Mouse (Mus musculus): ENCODE data around the gene Fhit. TPM values are rescaled to one million over a fixed set of nuclear protein-coding genes. Genes with fewer than 3 reads are reported as not detected.
"Not testable (repeated sequence)": the region's sequence is repeated elsewhere in the genome, so short reads cannot be mapped to it uniquely, and the experiment has no call there.

Fhit gene
- polyA plus RNA-seq, 1 experiment from 2014 or later = 6.7 TPM

- 88% methylated on average over 2 of the region's 2 CpGs for WGBS
- Histone ChIP-seq H3K27me3 (no peaks in the 10 kb centered on the region), H3K9me3 (no peaks in the 10 kb centered on the region), H3K9ac (replicated peaks) (no peak overlapping the region), H3K4me2 (replicated peaks) (no peak overlapping the region), H3K4me1 (peaks cover 4% of the 10 kb centered on the region; the same call in 1 of the 2 replicates), H3K36me3 (no peaks in the 10 kb centered on the region), H3K27ac (replicated peaks) (no peak overlapping the region), H3K4me3 (no peak overlapping the region)
- ATAC-seq (ENCODE audit: low FRiP score, low read depth) = no peak
These were observed 383.1 kb downstream of the Fhit start for GRCm38 (mm10) chr14:10778721-10779120.

- not testable (repeated sequence) for H3K4me2 ChIP-seq (replicated peaks); H3K4me1 ChIP-seq; H3K27me3 ChIP-seq; H3K9ac ChIP-seq (replicated peaks); H3K27ac ChIP-seq (replicated peaks); H3K36me3 ChIP-seq; ATAC-seq (ENCODE audit: low FRiP score, low read depth); H3K9me3 ChIP-seq; H3K4me3 ChIP-seq
- 86% methylated on average over 1 of the region's 1 CpGs for WGBS
These were observed 407.0 kb downstream of the Fhit start for GRCm38 (mm10) chr14:10754883-10755282.

GRCm38 (mm10) chr14:10738076-10738475 is 423.8 kb downstream of the Fhit start:
- Histone ChIP-seq H3K4me2 (replicated peaks) (no peak overlapping the region), H3K9ac (replicated peaks) (no peak overlapping the region), H3K4me1 (no peaks in the 10 kb centered on the region), H3K36me3 (no peaks in the 10 kb centered on the region), H3K27ac (replicated peaks) (no peak overlapping the region), H3K9me3 (no peaks in the 10 kb centered on the region), H3K27me3 (no peaks in the 10 kb centered on the region), H3K4me3 (no peak overlapping the region)
- ATAC-seq (ENCODE audit: low FRiP score, low read depth) = no peak
- 70% methylated on average over 2 of the region's 2 CpGs for WGBS

GRCm38 (mm10) chr14:10722525-10722924 is 439.3 kb downstream of the Fhit start:
- Histone ChIP-seq H3K36me3 (no peaks in the 10 kb centered on the region), H3K27ac (replicated peaks) (no peak overlapping the region), H3K4me1 (no peaks in the 10 kb centered on the region), H3K9ac (replicated peaks) (no peak overlapping the region), H3K9me3 (no peaks in the 10 kb centered on the region), H3K4me3 (no peak overlapping the region), H3K27me3 (no peaks in the 10 kb centered on the region), H3K4me2 (replicated peaks) (no peak overlapping the region)
- no peak for ATAC-seq (ENCODE audit: low FRiP score, low read depth)

DNA sequence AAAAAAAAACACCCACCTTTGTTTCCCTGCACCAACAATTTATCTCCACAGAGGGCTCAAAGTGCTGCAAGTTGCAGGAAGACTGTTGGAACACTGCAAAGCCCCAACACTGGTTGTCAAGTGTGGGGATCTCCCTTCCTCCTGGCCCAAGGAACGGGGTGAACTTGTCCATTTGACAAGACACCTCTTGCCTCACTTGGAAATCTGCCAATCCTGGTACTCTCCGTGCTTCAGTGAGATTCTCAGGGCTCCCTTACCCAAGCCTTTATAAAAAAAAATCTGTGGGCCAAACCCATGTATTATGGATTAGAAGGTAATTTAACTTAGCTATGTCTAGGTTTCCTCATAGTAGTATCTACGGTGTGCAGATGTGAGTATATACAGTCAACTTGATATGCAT is 448.9 kb downstream of the Fhit start:
- H3K9me3 ChIP-seq = no peaks in the 10 kb centered on the region
- no peak overlapping the region for H3K4me3 ChIP-seq
- H3K4me2 ChIP-seq (replicated peaks) = no peak overlapping the region
- WGBS = 86% methylated on average over 3 of the region's 3 CpGs
- H3K4me1 ChIP-seq = peaks cover 7% of the 10 kb centered on the region
- ATAC-seq (ENCODE audit: low FRiP score, low read depth) = no peak
- H3K27ac ChIP-seq (replicated peaks) = no peak overlapping the region
- H3K27me3 ChIP-seq = no peaks in the 10 kb centered on the region
- no peaks in the 10 kb centered on the region for H3K36me3 ChIP-seq
- no peak overlapping the region for H3K9ac ChIP-seq (replicated peaks)

DNA sequence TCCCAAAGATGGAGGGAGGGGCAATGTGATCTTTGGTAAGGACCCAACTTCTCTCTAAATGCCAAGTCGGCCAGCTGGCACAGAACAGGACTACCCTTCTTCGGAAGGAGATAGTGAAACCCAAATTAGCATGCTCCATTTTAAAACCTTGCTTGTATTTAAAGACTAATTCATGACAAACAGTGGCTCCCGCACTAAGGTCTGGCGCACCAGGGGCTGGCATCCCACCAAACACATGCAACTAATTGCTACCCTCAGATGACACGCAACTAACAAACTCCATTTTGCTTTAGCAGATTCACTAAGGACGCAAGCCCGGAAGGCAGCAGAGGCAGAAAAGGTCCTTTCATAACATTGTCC is 449.3 kb downstream of the Fhit start:
- Histone ChIP-seq H3K27me3 (no peaks in the 10 kb centered on the region), H3K4me3 (no peak overlapping the region), H3K4me1 (peaks cover 7% of the 10 kb centered on the region), H3K4me2 (replicated peaks) (no peak overlapping the region), H3K9me3 (no peaks in the 10 kb centered on the region), H3K9ac (replicated peaks) (no peak overlapping the region), H3K36me3 (no peaks in the 10 kb centered on the region), H3K27ac (replicated peaks) (no peak overlapping the region)
- no peak for ATAC-seq (ENCODE audit: low FRiP score, low read depth)
- 82% methylated on average over 7 of the region's 7 CpGs for WGBS

- H3K9ac ChIP-seq (replicated peaks) = no peak overlapping the region
- no peaks in the 10 kb centered on the region for H3K27me3 ChIP-seq
- H3K27ac ChIP-seq (replicated peaks) = no peak overlapping the region
- H3K4me3 ChIP-seq = no peak overlapping the region
- peak; percentile 68 for ATAC-seq (ENCODE audit: low FRiP score, low read depth)
- 52% methylated on average over 5 of the region's 5 CpGs for WGBS
- H3K36me3 ChIP-seq = no peaks in the 10 kb centered on the region
- H3K4me1 ChIP-seq = peaks cover 7% of the 10 kb centered on the region
- H3K9me3 ChIP-seq = no peaks in the 10 kb centered on the region
- no peak overlapping the region for H3K4me2 ChIP-seq (replicated peaks)
These were observed 449.9 kb downstream of the Fhit start for GRCm38 (mm10) chr14:10711841-10712521.

- H3K27ac ChIP-seq (replicated peaks) = no peak overlapping the region
- peaks cover 7% of the 10 kb centered on the region for H3K4me1 ChIP-seq
- H3K4me3 ChIP-seq = no peak overlapping the region
- no peaks in the 10 kb centered on the region for H3K27me3 ChIP-seq
- WGBS = 79% methylated on average over 12 of the region's 12 CpGs
- no peak overlapping the region for H3K4me2 ChIP-seq (replicated peaks)
- no peaks in the 10 kb centered on the region for H3K36me3 ChIP-seq
- no peak overlapping the region for H3K9ac ChIP-seq (replicated peaks)
- H3K9me3 ChIP-seq = no peaks in the 10 kb centered on the region
- ATAC-seq (ENCODE audit: low FRiP score, low read depth) = no peak
These were observed 451.0 kb downstream of the Fhit start for GRCm38 (mm10) chr14:10710796-10711311.

DNA sequence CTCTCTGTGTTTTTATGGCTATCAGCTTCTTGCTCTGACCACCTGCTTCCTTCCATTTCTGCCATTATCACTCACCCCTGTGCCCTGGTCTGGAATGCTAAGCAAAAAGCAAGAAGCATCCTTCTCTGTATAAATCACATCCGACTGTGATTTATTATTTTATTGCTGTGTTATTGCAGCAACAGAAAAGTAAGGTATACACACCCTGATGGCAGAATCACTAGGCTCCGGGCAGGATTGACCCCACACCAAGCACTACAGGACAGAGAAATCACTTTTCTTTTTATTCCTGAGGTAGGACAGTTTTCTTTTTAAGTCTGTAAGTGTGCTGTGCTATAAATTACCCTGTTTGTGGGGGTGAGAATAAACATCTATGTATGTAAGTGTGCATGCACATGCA is 460.1 kb downstream of the Fhit start:
- H3K4me1 ChIP-seq = no peaks in the 10 kb centered on the region
- H3K9me3 ChIP-seq = no peaks in the 10 kb centered on the region
- H3K4me2 ChIP-seq (replicated peaks) = no peak overlapping the region
- ATAC-seq (ENCODE audit: low FRiP score, low read depth) = no peak
- H3K36me3 ChIP-seq = no peaks in the 10 kb centered on the region
- no peak overlapping the region for H3K27ac ChIP-seq (replicated peaks)
- H3K4me3 ChIP-seq = no peak overlapping the region
- WGBS = 81% methylated on average over 2 of the region's 2 CpGs
- no peak overlapping the region for H3K9ac ChIP-seq (replicated peaks)
- H3K27me3 ChIP-seq = no peaks in the 10 kb centered on the region

DNA sequence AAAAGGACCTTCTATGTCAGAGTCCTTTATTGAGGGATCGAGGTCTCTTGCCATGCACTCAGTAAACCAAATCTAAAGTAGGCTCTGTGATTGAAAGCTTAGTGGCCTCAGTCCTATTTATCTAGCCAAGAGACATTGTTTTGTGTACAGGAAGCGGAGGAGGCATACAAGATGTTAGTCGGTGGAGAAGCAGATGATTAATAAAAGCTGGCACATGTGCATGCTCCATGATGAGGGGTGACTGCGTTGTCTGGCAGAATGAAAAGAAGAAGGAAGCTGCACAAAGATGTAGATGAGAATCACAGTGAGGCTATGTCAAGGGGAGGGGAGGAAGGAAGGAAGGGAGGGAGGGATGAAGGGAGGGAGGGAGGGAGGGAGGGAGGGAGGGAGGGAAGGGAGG is 481.8 kb downstream of the Fhit start:
- ATAC-seq (ENCODE audit: low FRiP score, low read depth) = no peak
- 74% methylated on average over 4 of the region's 4 CpGs for WGBS
- H3K9ac ChIP-seq (replicated peaks) = no peak overlapping the region
- H3K9me3 ChIP-seq = no peaks in the 10 kb centered on the region
- H3K4me1 ChIP-seq = no peaks in the 10 kb centered on the region
- no peak overlapping the region for H3K4me2 ChIP-seq (replicated peaks)
- no peak overlapping the region for H3K27ac ChIP-seq (replicated peaks)
- no peak overlapping the region for H3K4me3 ChIP-seq
- no peaks in the 10 kb centered on the region for H3K36me3 ChIP-seq
- no peaks in the 10 kb centered on the region for H3K27me3 ChIP-seq

DNA sequence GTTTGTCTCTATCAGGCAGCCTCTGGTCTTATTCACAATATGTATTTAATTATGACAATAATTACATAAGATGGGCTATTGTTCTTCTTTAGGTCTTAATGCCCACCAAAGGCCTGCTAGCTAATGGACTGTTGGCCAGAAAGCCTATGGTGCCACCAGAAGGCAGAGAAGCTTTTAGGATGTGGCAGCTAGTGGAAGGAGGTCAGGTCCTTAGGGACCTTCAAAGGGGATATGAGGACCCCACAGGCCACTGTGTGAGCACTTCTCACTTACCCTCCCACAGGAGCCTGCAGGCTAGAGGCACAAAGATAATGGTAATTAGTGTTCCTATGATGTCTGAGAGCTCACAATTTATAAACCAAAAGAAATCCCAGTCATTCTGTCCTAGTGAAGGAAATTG is 482.2 kb downstream of the Fhit start:
- Histone ChIP-seq H3K36me3 (no peaks in the 10 kb centered on the region), H3K9ac (replicated peaks) (no peak overlapping the region), H3K27ac (replicated peaks) (no peak overlapping the region), H3K9me3 (no peaks in the 10 kb centered on the region), H3K4me3 (no peak overlapping the region), H3K4me2 (replicated peaks) (no peak overlapping the region), H3K4me1 (no peaks in the 10 kb centered on the region), H3K27me3 (no peaks in the 10 kb centered on the region)
- ATAC-seq (ENCODE audit: low FRiP score, low read depth) = no peak

DNA sequence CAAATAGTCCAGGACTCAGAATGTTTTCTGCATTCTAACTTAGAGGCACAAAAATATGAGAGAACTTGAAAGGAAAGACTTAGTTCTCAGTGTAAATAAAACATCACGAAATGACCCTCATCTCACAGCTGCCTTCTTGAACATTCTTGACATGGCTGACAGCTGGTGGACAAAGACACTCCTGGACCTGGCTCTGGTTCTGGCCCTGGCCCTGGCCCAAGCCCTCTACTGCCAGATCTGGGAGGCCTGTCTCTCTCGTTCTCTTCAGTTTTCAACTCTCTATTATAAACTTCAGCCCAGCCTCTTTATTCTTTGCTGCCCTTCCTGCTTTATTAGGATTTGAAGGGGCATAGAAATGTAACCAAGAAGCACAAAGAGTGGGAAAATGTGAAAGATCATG is 484.2 kb downstream of the Fhit start:
- 66% methylated on average over 2 of the region's 2 CpGs for WGBS
- Histone ChIP-seq H3K9me3 (no peaks in the 10 kb centered on the region), H3K27ac (replicated peaks) (no peak overlapping the region), H3K36me3 (no peaks in the 10 kb centered on the region), H3K4me1 (no peaks in the 10 kb centered on the region), H3K4me3 (no peak overlapping the region), H3K27me3 (no peaks in the 10 kb centered on the region), H3K4me2 (replicated peaks) (no peak overlapping the region), H3K9ac (replicated peaks) (no peak overlapping the region)
- no peak for ATAC-seq (ENCODE audit: low FRiP score, low read depth)

DNA sequence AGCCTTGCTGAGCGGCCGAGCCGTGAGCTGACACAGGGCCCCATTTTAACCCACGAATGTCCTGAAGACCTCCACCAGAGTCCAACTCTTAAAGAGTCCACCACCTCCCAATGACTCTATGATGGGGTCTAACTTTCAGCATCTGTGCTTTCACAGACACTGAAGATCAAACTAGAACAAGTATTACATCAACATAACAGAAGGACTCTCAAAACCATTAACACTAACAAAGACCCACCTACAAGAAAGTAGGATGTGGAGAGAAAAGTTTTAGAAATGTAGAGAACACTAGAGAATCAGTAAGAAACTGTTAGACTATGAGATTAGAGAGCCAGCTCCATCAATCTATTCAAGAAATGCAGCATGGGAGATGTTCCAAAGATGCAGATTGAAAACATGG is 501.6 kb downstream of the Fhit start:
- H3K4me3 ChIP-seq = no peak overlapping the region
- no peak overlapping the region for H3K27ac ChIP-seq (replicated peaks)
- no peaks in the 10 kb centered on the region for H3K9me3 ChIP-seq
- no peak overlapping the region for H3K9ac ChIP-seq (replicated peaks)
- no peak for ATAC-seq (ENCODE audit: low FRiP score, low read depth)
- H3K4me2 ChIP-seq (replicated peaks) = no peak overlapping the region
- H3K4me1 ChIP-seq = no peaks in the 10 kb centered on the region; the same call in 1 of the 2 replicates
- H3K27me3 ChIP-seq = no peaks in the 10 kb centered on the region
- 89% methylated on average over 4 of the region's 4 CpGs for WGBS
- H3K36me3 ChIP-seq = no peaks in the 10 kb centered on the region
